Mouse (Mus musculus) layer of hippocampus, postnatal 25 days (tissue): Measurements from ENCODE around the gene Pprc1. TPM values are rescaled to one million over a fixed set of nuclear protein-coding genes. Genes with fewer than 3 reads are reported as not detected.

ENCODE experiments used
- DNase-seq, 2 experiments: peaks; one replicate each; pipeline ENCODE4 v3.0.0; 2022; ENCODE audit warnings: mixed read lengths in 2 of 2, low spot score in 1 of 2; ENCODE audit errors: extremely low spot score in 1 of 2
- total RNA-seq, 2 experiments: library from RNA; stranded (reverse); gene quantifications; 2 replicates each; pipeline ENCODE4 v1.2.3; 2021

The Pprc1 gene
- total RNA-seq, 2 experiments from 2014 or later = 28.1 to 34.8 TPM

- no peak for DNase-seq
These were observed 58.9 kb downstream of the Pprc1 start for GRCm38 (mm10) chr19:46103437-46104186.

DNA sequence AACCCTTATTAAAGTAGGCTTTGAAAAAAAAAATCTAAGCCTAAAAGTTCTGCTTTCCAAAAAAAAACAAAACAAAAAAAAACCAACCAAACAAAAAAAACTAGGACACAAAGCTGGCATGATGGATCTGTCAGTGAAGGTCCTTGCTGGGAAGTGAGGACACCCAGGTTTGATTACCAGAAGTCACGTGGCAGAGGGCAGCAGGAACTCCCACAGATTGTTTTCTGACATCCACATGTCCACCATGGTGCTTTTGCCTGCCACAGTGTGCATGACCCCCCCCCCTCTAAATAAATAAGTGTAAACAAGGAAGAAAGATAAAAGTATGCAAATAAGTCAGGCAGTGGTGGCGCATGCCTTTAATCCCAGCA, 59.5 kb downstream of the Pprc1 start:
- DNase-seq = no peak

DNA sequence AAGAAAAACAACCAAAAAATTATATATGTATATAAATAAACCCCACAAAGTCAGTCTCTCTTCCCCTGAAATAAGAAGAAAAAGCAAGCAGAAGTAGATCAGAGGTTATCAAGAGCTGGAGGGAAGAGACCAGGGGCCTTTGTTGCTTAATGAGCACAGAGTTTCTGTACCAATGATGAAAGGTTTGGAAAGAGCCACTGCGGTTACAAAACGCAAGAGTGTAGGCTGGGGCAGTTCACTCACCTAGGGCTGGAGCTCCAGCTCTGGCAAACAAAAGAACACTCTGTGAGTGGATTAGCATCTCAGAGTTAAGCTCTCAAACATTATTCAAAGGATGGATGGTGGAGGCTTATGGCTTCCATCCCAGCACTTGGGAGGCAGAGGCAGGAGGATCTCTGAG, 65.5 kb downstream of the Pprc1 start:
- no peak for DNase-seq

DNA sequence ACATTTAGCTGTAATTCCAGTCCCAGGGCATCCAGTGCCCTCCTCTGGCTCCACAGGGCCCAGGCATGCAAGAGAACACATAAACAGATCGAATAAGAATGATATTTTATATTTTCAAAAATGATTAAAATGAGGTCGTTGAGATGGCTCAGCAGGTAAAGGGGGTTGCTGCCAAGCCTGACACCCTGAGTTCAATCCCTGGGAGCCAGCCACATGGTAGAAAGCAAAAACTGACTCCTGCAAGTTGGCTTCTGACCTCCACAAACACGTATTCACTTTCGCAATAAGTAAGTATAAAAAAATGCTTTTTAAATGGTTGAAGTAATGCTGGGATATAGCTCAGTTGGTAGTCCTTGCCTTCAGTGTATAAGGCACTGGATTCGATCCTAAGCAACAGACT, 66.1 kb downstream of the Pprc1 start:
- DNase-seq = no peak

DNA sequence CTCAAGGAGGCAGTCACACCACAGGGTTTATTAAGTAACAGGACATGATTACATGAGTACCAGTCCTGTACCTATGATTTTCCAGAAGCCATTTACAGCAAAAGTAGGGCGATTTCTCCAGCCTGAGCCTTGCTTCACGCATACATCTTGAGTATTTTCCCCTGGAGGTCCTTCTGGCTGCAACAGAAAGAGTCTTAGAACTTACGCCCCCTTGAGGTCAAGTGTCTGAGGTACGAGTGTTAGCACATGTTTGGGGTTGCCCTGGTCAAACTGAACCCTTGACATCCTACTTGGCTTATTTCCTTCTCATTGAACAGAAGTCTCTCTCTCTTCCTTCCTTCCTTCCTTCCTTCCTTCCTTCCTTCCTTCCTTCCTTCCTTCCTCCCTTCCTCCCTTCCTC, 69.9 kb downstream of the Pprc1 start:
- DNase-seq = no peak

DNA sequence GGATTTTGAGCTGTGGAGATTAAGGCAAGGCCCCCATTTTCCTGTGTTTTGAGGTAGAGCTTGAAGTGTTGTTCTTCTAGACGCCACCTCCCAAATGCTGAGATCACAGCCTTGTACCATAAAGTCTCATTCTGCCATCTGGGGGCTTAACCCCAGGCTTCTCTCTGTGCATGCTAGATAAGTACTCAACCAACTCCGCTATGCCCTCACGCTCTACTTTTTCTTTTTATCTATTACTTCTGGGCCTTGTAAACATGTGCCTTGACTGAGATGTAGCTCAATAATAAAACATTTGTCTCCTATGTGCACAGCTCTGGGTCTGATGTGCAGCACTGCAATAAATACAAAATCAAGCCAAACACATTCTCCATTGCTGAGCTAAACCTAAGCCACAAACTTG, 74.8 kb downstream of the Pprc1 start:
- no peak for DNase-seq

- no peak for DNase-seq
These were observed 76.2 kb downstream of the Pprc1 start for GRCm38 (mm10) chr19:46120872-46121271.

Other genes starting within 250 kb of the Pprc1 start
- 100 to 1,000 TPM; 229 to 230 TPM for gene Kcnip2, start 228.8 kb upstream of the Pprc1 start, total RNA-seq
- gene Armh3, start 46.4 kb upstream of the Pprc1 start, total RNA-seq = 10 to 100 TPM; 19.9 to 20.3 TPM
- 1 to 10 TPM; 4.9 to 7.3 TPM for gene Hps6, start 41.4 kb upstream of the Pprc1 start, total RNA-seq
- 100 to 1,000 TPM; 106 to 118 TPM for gene Ldb1, start 328 bp downstream of the Pprc1 start, total RNA-seq
- gene Nolc1, start 31.0 kb downstream of the Pprc1 start, total RNA-seq = 10 to 100 TPM; 44.7 to 48.4 TPM
- gene Elovl3, start 87.0 kb downstream of the Pprc1 start, total RNA-seq = not detected
- not detected for gene Pitx3, start 103.4 kb downstream of the Pprc1 start, total RNA-seq
- 10 to 100 TPM; 93.3 to 97.6 TPM for gene Gbf1, start 107.6 kb downstream of the Pprc1 start, total RNA-seq